Mouse (Mus musculus) layer of hippocampus, adult 18-20 months (tissue): ENCODE data around the gene Sftpd. TPM values are rescaled to one million over a fixed set of nuclear protein-coding genes. Genes with fewer than 3 reads are reported as not detected.

ENCODE experiments used
- total RNA-seq, 2 experiments: library from RNA; stranded (reverse); gene quantifications; 2 replicates each; pipeline ENCODE4 v1.2.3; 2021

Sftpd gene
- total RNA-seq, 2 experiments from 2014 or later, result not detected

Other genes starting within 250 kb of the Sftpd start
- 10 to 100 TPM; 30.5 to 33.7 TPM for gene Tspan14, start 218.3 kb downstream of the Sftpd start, total RNA-seq
- 100 to 1,000 TPM; 173 to 191 TPM for gene Fam213a, start 171.4 kb downstream of the Sftpd start, total RNA-seq
- gene Dydc2, start 115.9 kb downstream of the Sftpd start, total RNA-seq, result 1 to 10 TPM in 1 of 2 experiments, under 1 TPM in 1; 0.71 to 1.6 TPM
- gene Dydc1, start 112.2 kb downstream of the Sftpd start, total RNA-seq, result not detected
- gene Mat1a, start 80.1 kb downstream of the Sftpd start, total RNA-seq, result not detected
- gene Sftpa1, start 53.4 kb downstream of the Sftpd start, total RNA-seq, result not detected
- not detected for gene Mbl1, start 33.7 kb downstream of the Sftpd start, total RNA-seq
- gene Gm2832, start 93.7 kb upstream of the Sftpd start, total RNA-seq, result not detected
- gene Gm5798, start 163.5 kb upstream of the Sftpd start, total RNA-seq, result not detected
- gene Gm7945, start 201.2 kb upstream of the Sftpd start, total RNA-seq, result not detected
- gene Gm6482, start 223.1 kb upstream of the Sftpd start, total RNA-seq, result not detected